Mouse (Mus musculus) megakaryocyte, embryonic 14.5 days (primary cell): ENCODE measurements around the gene Ptpa. TPM values are rescaled to one million over a fixed set of nuclear protein-coding genes. Genes with fewer than 3 reads are reported as not detected.

ENCODE experiments used
- H3K27me3 ChIP-seq: replicated peaks from 2 replicates; pipeline ENCODE3; 2012; ENCODE audit warnings: inconsistent platforms
- H3K36me3 ChIP-seq: replicated peaks from 2 replicates; pipeline ENCODE3; 2012; ENCODE audit warnings: low read length, inconsistent platforms, mixed read lengths
- H3K4me1 ChIP-seq: 2 replicates; pipeline ENCODE4 v1.6.1; 2012; ENCODE audit warnings: inconsistent platforms
- H3K4me3 ChIP-seq: replicated peaks from 2 replicates; pipeline ENCODE3; 2012; ENCODE audit warnings: moderate library complexity, mild to moderate bottlenecking, inconsistent platforms
- H3K9me3 ChIP-seq: 2 replicates; pipeline ENCODE4 v1.6.1; 2012; ENCODE audit warnings: inconsistent platforms
- FLI1 ChIP-seq: IDR thresholded peaks from 2 replicates; pipeline ENCODE4 v1.6.1; 2012; ENCODE audit warnings: low read length, inconsistent platforms, mixed read lengths
- GATA1 ChIP-seq: IDR thresholded peaks from 3 replicates; pipeline ENCODE4 v1.6.1; 2012; ENCODE audit warnings: mixed read lengths, low read length, inconsistent platforms, borderline replicate concordance
- polyA plus RNA-seq: library from polyadenylated mRNA; stranded (reverse); fragments of >175 nt; gene quantifications from 2 replicates; pipeline ENCODE4 v1.2.3, GENCODE M21; 2012; ENCODE audit warnings: low replicate concordance; ENCODE audit not compliant: insufficient read depth

Ptpa gene
- polyA plus RNA-seq, 1 experiment: 551 TPM

DNA sequence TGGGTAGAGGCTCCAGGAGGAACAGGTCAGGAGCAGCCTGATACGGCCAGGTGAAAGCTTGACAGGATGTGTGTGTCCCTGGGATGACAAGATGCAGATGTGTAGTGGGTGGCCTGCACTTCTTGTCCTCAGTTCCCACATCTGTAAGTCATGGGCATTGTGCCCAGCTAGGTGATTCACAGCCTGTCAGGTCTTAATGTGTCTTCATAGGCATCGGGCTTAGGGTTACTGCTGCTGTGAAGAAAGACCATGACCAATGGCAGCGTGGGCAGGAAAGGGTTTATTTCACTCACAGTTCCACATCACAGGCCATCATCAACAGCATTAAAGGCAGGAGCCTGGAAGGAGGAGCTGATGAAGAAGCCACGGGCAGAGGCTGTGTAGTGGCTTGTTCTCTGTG, 30.2 kb upstream of the Ptpa start:
- peaks cover 82% of the 10 kb centered on the region for H3K36me3 ChIP-seq
- H3K4me3 ChIP-seq: peak overlapping the region; percentile 10
- TF ChIP-seq FLI1 (no peak), GATA1 (no peak)
- H3K4me1 ChIP-seq: peaks cover 53% of the 10 kb centered on the region
- H3K27me3 ChIP-seq: no peaks in the 10 kb centered on the region
- peaks cover 19% of the 10 kb centered on the region for H3K9me3 ChIP-seq

DNA sequence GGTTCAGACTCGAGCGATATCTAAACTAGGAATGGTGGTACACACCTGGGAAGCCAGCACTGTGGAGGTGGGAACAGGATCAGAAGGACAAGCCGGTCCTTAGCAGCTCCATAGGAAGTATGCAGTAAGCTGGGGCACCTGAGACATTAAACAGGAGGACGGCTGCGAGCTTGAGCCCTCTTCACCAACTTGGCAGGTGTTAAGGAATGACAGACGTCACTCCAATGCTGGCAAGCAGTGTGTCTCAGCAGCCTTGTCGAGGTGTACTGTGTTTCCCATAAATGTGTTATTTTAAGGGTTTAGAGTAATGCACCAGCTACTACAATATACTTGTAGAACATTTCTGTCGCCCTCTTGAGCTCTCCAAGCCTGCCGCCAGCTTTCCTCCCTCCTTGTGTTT, 28.9 kb upstream of the Ptpa start:
- peaks cover 53% of the 10 kb centered on the region for H3K4me1 ChIP-seq
- TF ChIP-seq GATA1: no peak
- no peak for TF ChIP-seq FLI1
- peaks cover 70% of the 10 kb centered on the region for H3K36me3 ChIP-seq
- peaks cover 19% of the 10 kb centered on the region for H3K9me3 ChIP-seq
- no peak overlapping the region for H3K4me3 ChIP-seq
- no peaks in the 10 kb centered on the region for H3K27me3 ChIP-seq

DNA sequence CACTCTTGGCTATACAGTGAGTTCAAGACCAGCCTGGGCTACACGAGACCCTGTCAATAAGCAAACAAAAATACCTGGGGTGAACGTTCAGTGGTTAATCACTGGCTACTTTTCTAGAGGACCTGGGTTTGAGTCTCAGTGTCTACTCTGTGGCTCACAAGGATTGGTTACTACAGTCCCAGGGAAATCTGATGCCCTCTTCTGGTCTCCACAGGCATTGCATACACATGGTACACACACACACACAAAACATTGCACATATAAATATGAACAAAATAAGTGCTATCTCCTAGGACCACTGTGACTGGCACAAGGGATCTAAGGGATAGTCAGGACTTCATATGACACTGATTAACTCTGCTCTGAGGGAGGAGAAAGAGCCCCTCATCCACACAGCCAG, 26.8 kb upstream of the Ptpa start:
- TF ChIP-seq GATA1 (no peak), FLI1 (no peak)
- Histone ChIP-seq H3K9me3 (peaks cover 19% of the 10 kb centered on the region), H3K27me3 (no peaks in the 10 kb centered on the region), H3K4me3 (no peak overlapping the region), H3K36me3 (peaks cover 54% of the 10 kb centered on the region), H3K4me1 (peaks cover 50% of the 10 kb centered on the region)

DNA sequence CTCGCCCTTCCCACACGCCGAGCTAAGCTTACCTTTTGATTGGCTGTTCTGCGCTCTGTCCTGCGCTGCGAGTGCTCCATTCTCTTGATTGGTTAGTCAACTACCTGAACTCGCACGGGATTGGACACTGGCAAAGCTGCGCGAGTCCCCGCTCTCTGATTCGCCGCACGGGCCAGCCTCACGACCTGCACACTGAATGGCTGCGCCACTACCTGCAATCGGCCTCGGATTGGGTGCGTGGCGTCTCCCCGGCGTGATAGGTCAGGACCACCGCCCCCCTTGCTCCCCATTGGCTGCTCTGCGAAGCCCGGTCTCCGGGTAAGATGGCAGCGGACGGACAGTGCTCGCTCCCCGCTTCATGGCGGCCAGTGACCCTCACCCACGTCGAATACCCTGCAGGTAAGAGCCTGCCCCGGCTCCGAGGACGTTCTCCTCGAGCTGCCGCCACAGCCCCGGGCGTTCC, 23.7 kb upstream of the Ptpa start, which contains the start of gene Dolpp1:
TSS of gene Dolpp1 (plus strand) at position 141 of the 463 bp plus-strand sequence.
- Histone ChIP-seq H3K36me3 (peaks cover 52% of the 10 kb centered on the region), H3K9me3 (peaks cover 7% of the 10 kb centered on the region; the same call in 1 of the 2 replicates), H3K4me1 (peaks cover 56% of the 10 kb centered on the region), H3K4me3 (peak within 1 kb of the TSS; percentile 96), H3K27me3 (no peaks in the 10 kb centered on the region)
- no peak for TF ChIP-seq GATA1
- TF ChIP-seq FLI1: no peak

DNA sequence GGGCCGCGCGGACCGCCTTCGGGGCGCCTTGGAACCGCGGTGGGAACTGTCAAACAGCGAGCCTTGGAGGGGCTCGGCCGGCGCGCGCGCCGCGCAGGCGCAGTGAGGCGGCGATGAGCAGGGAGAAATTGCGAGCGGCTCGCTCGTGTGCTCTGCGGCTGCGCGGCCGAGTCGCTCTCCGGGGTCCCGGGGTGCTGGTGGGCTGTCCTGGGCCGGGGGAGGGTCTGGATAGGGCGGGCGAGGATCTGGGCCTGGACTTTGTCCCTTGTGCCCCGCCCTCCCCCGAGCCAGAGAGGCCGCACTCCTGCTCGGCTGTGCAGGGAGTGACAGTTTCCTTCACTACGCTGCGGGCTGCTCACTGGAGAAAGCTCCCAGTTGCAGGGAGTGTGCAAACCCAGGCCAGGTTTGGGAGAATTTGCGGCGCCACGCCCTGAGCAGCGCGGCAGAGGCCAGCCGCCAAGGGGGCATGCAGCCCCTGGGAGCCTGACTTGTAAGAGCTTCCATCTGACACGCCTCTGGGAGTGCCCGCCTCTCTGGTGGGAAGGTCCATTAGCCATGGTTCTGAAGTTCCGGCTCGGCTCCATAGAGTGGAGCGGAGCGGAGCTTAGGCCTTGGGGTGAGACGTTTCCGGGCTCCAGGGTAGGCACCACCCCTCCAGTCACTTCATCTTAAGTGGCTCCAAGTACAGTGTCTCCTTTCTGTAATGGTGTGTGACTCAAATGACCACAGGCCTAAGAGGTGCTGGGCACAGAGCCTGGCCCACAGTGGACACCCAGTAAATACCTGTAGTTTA, 23.1 kb upstream of the Ptpa start:
- H3K4me3 ChIP-seq: peak overlapping the region; percentile 96
- TF ChIP-seq FLI1 (no peak), GATA1 (no peak)
- H3K27me3 ChIP-seq: no peaks in the 10 kb centered on the region
- H3K4me1 ChIP-seq: peaks cover 56% of the 10 kb centered on the region
- H3K9me3 ChIP-seq: peaks cover 7% of the 10 kb centered on the region; the same call in 1 of the 2 replicates
- peaks cover 54% of the 10 kb centered on the region for H3K36me3 ChIP-seq

DNA sequence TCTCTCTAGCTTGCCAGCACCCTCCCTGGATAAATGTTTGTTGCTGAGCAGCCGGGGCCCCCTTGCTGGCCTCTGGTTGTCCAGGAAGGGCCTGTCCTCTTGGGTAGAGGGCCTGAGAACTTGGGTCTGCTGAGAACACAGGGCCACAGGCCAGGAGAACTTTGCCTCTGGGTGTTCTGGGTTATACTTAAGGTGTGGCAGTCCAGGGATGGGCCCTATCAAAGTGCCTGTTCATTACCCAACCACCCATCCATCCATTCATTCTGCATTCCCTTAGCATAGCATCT, 22.5 kb upstream of the Ptpa start:
- H3K9me3 ChIP-seq: peaks cover 7% of the 10 kb centered on the region; the same call in 1 of the 2 replicates
- no peaks in the 10 kb centered on the region for H3K27me3 ChIP-seq
- TF ChIP-seq FLI1 (no peak), GATA1 (no peak)
- H3K36me3 ChIP-seq: peaks cover 55% of the 10 kb centered on the region
- H3K4me1 ChIP-seq: peaks cover 61% of the 10 kb centered on the region
- peak overlapping the region; percentile 96 for H3K4me3 ChIP-seq

DNA sequence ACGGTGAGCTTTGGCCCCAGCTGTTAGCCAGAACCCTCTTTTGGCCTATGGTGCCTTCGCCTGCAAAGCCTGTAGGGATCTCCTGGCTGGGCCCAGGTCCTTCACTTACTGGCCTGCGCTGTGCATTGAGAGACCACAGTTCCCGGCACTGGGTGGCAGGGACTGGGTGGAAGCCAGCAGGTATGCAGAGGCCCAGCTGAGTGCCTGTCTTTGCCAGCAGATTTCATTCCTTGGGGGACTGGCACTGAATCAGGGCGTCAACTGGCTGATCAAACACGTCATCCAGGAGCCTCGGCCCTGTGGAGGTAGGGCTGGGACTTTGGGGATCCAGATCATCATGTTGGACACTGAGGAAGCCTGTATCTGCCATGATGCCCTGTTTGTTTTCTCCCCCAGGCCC, 20.1 kb upstream of the Ptpa start:
- Histone ChIP-seq H3K9me3 (no peaks in the 10 kb centered on the region), H3K4me1 (peaks cover 73% of the 10 kb centered on the region), H3K4me3 (no peak overlapping the region), H3K27me3 (no peaks in the 10 kb centered on the region), H3K36me3 (peaks cover 71% of the 10 kb centered on the region)
- no peak for TF ChIP-seq FLI1
- TF ChIP-seq GATA1: no peak

DNA sequence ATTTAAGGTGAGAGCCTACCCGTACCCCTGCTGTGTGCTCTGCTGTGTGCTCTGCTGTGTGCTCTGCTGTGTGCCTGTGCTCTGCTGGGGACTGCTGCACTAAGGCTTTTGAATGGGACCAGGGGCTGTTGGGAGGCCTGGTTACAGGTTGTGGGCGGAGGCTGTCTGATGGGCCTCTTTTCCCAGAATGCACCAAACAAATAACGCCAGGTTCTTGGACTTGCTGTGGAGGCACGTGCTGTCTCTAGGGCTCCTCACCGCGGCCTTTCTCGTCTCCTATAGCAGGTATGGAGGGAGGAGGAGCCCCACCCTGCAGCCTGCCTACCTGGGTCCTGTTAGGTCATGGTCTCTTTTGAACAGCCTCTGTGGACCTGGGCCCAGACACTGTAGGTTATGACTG, 19.6 kb upstream of the Ptpa start:
- peaks cover 69% of the 10 kb centered on the region for H3K4me1 ChIP-seq
- H3K36me3 ChIP-seq: peaks cover 75% of the 10 kb centered on the region

DNA sequence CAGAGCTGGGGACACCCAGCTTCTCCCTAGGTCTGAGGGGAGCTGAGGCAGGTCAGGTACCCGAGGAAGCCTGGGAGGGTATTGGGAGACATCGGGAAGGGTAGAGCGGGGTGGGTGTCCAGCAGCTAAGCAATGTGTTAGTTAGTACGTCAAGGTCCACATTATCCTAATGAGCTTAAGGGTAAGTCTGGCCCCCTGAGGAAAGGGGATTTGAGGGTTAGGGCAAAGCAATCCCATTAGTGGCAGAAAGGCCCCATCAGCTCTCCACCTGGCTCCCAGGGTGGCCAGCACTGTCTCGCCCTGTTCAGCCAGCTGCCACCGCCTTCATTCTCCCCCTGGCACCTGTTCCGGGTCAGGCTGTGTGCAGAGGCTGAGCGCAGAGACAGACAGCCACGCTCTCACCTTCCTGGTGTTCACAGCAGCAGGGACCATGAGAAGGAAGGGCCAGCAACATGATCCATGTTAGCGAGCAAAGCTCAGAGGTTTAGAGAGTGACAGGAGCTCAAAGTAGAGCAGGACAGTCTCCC, 17.8 kb upstream of the Ptpa start:
- Histone ChIP-seq H3K4me1 (peaks cover 62% of the 10 kb centered on the region), H3K9me3 (no peaks in the 10 kb centered on the region), H3K36me3 (peaks cover 93% of the 10 kb centered on the region), H3K4me3 (no peak overlapping the region), H3K27me3 (no peaks in the 10 kb centered on the region)
- TF ChIP-seq GATA1: no peak
- no peak for TF ChIP-seq FLI1

More for the DNA sequence above, 19.6 kb upstream of the Ptpa start:
- Histone ChIP-seq H3K27me3 (no peaks in the 10 kb centered on the region), H3K9me3 (no peaks in the 10 kb centered on the region), H3K4me3 (no peak overlapping the region)
- no peak for TF ChIP-seq GATA1
- no peak for TF ChIP-seq FLI1
